Mouse (Mus musculus) heart, postnatal 0 days (tissue): ENCODE data around the gene Ankrd13b. TPM values are rescaled to one million over a fixed set of nuclear protein-coding genes. Genes with fewer than 3 reads are reported as not detected.

Experiments used
- ATAC-seq: fragments of 200-750 bp; cut with Nextera tagmentation; 2 replicates; pipeline ENCODE4 v1.8.0; 2017; ENCODE audit warnings: low read depth, moderate number of reproducible peaks, moderate library complexity; ENCODE audit not compliant: insufficient read depth
- DNase-seq: peaks from one replicate; pipeline ENCODE4 v3.0.0-alpha.2; 2016; ENCODE audit warnings: low spot score
- H3K27ac ChIP-seq: fragments of 300-500 bp; sonication (generic); 2 replicates; pipeline ENCODE4 v1.5.1; 2014; ENCODE audit warnings: low read depth, mild to moderate bottlenecking
- H3K27me3 ChIP-seq: fragments of 300-500 bp; sonication (generic); 2 replicates; pipeline ENCODE4 v1.6.1; 2014; ENCODE audit warnings: low read length, mixed read lengths; ENCODE audit not compliant: control insufficient read depth, insufficient read depth
- H3K36me3 ChIP-seq: fragments of 300-500 bp; sonication (generic); replicated peaks from 2 replicates; pipeline ENCODE4 v1.6.1; 2014; ENCODE audit warnings: low read length, mixed read lengths; ENCODE audit not compliant: control insufficient read depth, insufficient read depth
- H3K4me1 ChIP-seq: fragments of 300-500 bp; sonication (generic); 2 replicates; pipeline ENCODE4 v1.6.1; 2014; ENCODE audit warnings: antibody characterized with exemption; ENCODE audit not compliant: control insufficient read depth, insufficient read depth
- H3K4me2 ChIP-seq: fragments of 300-500 bp; sonication (generic); 2 replicates; pipeline ENCODE4 v1.6.1; 2014; ENCODE audit warnings: low read depth, mild to moderate bottlenecking, low read length, moderate library complexity
- H3K4me3 ChIP-seq: fragments of 300-500 bp; sonication (generic); 2 replicates; pipeline ENCODE4 v1.5.1; 2014; ENCODE audit warnings: low read depth, low read length
- H3K9ac ChIP-seq: fragments of 300-500 bp; sonication (generic); replicated peaks from 2 replicates; pipeline ENCODE4 v1.6.1; 2014; ENCODE audit warnings: low read depth, low read length, mixed read lengths
- H3K9me3 ChIP-seq: fragments of 300-500 bp; sonication (generic); replicated peaks from 2 replicates; pipeline ENCODE4 v1.6.1; 2016; ENCODE audit warnings: low read length; ENCODE audit not compliant: control insufficient read depth
- CTCF ChIP-seq: IDR thresholded peaks from 2 replicates; pipeline ENCODE4 v1.5.1; 2016; ENCODE audit warnings: antibody characterized with exemption, control low read depth, low read depth
- EP300 ChIP-seq: IDR thresholded peaks from 2 replicates; pipeline ENCODE4 v1.6.1; 2016; ENCODE audit warnings: antibody characterized with exemption, low read depth
- WGBS: fragments of 180-500 bp; shearing (Covaris S2); extraction: QIAGEN DNeasy Blood & Tissue Kit; methylation state at CpG from one replicate; pipeline ENCODE4 v1.1.7; 2014; 5-methylcytosine and 5-hydroxymethylcytosine counted together
- polyA plus RNA-seq: library from polyadenylated mRNA; unstranded; fragments of >200 nt; fragmentation: Nextera tagmentation; extraction: Ambion mirVana; gene quantifications from 2 replicates; pipeline ENCODE4 v1.2.1, GENCODE M21; 2015
- total RNA-seq: library from RNA; depleted of rRNA; stranded (reverse); fragments of >200 nt; gene quantifications from 2 replicates; pipeline ENCODE4 v1.2.3, GENCODE M21; 2014; ENCODE audit warnings: low replicate concordance

Gene Ankrd13b
- total and polyA plus RNA-seq, 2 experiments from 2014 or later = 2.6 to 6.4 TPM

DNA sequence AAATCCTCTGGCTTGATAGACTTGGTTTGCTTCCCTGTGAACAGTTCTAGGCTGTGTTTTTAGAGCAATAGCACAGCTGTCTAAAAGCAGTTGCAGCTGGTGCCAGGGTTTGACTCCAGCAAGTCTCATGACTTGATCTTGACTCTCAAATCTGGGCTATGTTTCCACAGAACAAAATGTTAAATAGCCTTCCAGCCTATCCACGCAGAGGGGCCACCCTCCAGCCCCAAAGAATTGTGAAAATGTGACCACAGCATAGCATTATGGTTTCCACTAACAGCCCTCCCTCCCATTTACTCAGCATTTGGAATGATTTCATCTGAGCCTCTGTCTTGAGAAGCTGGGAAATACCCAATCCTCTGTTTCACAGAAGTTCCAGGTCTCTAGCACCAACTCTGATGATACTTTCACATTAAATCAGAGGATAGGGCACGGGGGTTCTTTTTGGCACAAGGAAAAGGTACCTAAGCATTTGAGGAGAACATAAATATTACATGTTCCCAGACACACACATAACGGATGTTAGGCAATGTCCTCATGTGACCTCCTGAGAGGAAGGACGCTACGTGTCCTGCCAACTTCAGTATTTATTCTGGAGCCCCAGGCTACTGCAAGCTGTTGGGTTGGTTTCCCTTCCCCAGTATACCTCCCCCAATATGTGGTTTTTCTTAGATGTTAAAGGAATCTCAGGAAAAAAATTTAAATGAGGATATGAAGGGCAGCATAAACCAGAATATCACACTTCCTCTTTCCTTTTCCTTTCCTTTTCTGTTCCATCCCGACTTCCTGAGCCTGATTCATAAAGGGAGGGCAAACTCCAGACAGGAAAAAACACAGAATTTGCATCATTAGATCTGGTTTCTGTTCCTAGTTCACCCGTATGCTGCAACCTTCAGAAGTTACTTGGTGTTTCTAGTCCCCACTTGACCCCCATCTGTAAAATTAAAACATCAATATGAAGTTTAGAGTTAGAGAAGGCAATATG lies 47.0 kb downstream of the Ankrd13b start:
- Histone ChIP-seq H3K4me3 (no peak overlapping the region), H3K27ac (peak overlapping the region; percentile 81), H3K9me3 (no peaks in the 10 kb centered on the region), H3K36me3 (peaks cover 48% of the 10 kb centered on the region), H3K4me2 (no peak overlapping the region), H3K9ac (no peak overlapping the region), H3K4me1 (peaks cover 45% of the 10 kb centered on the region), H3K27me3 (no peaks in the 10 kb centered on the region)
- 40% methylated on average over 7 of the region's 7 CpGs for WGBS
- TF ChIP-seq CTCF (no peak), EP300 (0 out of 2 replicates have a peak, but pooled peaks have one; percentile 14)
- DNase-seq (peak; percentile 65), ATAC-seq (peak; percentile 62)

DNA sequence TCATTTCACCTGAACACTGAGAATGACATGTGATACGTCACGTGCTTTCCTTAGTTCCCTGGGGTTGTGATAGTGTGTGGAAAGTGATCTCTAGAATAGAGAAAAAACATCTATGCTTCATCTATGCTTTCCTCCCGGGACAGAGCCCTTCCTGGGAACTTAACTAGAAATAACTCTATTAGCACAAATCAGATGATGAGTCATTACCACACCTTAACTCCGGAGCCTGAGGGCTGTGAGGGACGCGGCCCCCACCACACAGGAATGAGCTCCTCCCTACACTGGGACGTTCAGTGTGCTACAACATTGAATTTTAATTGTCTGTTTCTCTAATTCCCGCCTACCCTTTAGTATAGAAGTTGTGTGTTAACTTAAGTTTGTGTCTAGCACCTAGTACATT lies 48.5 kb downstream of the Ankrd13b start:
- Histone ChIP-seq H3K9me3 (no peaks in the 10 kb centered on the region), H3K4me2 (no peak overlapping the region), H3K4me3 (no peak overlapping the region), H3K4me1 (peaks cover 45% of the 10 kb centered on the region), H3K9ac (no peak overlapping the region), H3K27me3 (no peaks in the 10 kb centered on the region), H3K36me3 (peaks cover 49% of the 10 kb centered on the region), H3K27ac (peak overlapping the region; percentile 66)
- ATAC-seq (no peak), DNase-seq (no peak)
- no peak for TF ChIP-seq CTCF
- TF ChIP-seq EP300 = no peak
- 57% methylated on average over 8 of the region's 8 CpGs for WGBS

DNA sequence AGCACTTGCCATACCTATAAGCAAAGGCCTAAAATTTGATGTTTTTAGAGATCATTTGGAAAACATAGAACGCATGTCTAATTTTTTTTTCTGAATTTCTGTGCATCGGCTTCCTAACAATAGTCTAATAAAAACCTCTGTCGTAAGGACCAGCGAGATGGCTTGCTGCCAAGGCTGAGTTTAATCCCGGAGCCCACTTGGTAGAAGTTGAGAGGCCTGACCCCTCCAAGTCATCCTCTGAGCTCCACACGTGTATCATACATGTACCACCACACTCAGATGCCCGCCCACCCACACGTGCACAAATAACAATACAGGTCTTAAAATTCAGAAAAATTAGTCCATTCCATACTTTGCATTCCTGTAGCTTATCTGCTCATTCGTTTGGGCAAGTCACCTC lies 49.4 kb downstream of the Ankrd13b start:
- TF ChIP-seq EP300 = no peak
- TF ChIP-seq CTCF = no peak
- ATAC-seq (no peak), DNase-seq (peak; percentile 48)
- 39% methylated on average over 9 of the region's 9 CpGs for WGBS
- no peaks in the 10 kb centered on the region for H3K9me3 ChIP-seq
- peak overlapping the region; percentile 66 for H3K27ac ChIP-seq
- peaks cover 44% of the 10 kb centered on the region for H3K4me1 ChIP-seq
- H3K4me2 ChIP-seq = no peak overlapping the region
- H3K4me3 ChIP-seq = no peak overlapping the region
- H3K9ac ChIP-seq = no peak overlapping the region
- H3K27me3 ChIP-seq = no peaks in the 10 kb centered on the region
- peaks cover 49% of the 10 kb centered on the region for H3K36me3 ChIP-seq

DNA sequence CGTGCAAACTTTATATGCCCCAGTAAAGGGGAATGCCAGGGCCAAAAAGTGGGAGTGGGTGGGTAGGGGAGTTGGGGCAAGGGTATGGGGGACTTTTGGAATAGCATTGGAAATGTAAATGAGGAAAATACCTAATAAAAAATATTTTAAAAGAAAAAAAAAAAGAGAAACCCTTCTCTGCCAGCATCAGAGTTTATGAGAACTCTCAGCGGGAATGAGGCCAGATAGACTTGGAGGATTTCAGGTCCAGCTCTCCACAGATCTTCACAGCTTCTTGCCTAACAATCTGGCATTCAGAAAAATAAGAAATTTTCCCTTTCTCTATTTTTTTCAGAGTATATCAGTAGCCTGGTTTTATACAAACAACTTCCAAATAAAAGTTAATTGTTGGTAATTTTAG lies 52.5 kb downstream of the Ankrd13b start:
- Histone ChIP-seq H3K9me3 (no peaks in the 10 kb centered on the region), H3K27ac (no peak overlapping the region), H3K4me2 (no peak overlapping the region), H3K4me1 (peaks cover 14% of the 10 kb centered on the region), H3K27me3 (no peaks in the 10 kb centered on the region), H3K9ac (no peak overlapping the region), H3K36me3 (peaks cover 52% of the 10 kb centered on the region), H3K4me3 (no peak overlapping the region)
- ATAC-seq (no peak), DNase-seq (no peak)
- WGBS = 89% methylated on average over 2 of the region's 2 CpGs
- no peak for TF ChIP-seq EP300
- no peak for TF ChIP-seq CTCF

DNA sequence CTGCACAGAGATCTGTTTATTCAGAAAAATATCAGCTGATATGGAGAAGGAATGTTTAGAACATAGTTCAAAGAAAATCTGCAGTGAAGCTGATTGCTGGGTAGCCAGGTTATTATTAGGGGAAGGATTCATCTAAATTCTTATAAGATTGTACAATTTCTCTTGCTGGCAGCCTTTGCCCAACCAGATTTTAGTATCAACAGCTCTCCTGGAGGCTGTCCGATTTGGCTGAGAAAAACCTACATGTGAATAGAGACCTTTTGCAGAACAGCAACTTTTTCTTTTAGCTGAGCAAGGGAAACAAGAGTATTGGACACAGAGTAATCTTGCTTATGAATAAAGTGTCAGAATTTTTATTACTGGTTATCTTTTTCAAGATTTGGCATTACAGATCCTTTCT lies 61.0 kb downstream of the Ankrd13b start:
- Histone ChIP-seq H3K27ac (peak overlapping the region; percentile 51; the same call in 1 of the 2 replicates), H3K4me1 (peaks cover 3% of the 10 kb centered on the region; the same call in 1 of the 2 replicates), H3K4me3 (no peak overlapping the region), H3K9ac (no peak overlapping the region), H3K36me3 (peaks cover 78% of the 10 kb centered on the region), H3K27me3 (no peaks in the 10 kb centered on the region), H3K9me3 (no peaks in the 10 kb centered on the region), H3K4me2 (no peak overlapping the region)
- no peak for DNase-seq
- ATAC-seq = no peak
- WGBS = 63% methylated on average over 1 of the region's 1 CpGs
- no peak for TF ChIP-seq CTCF
- no peak for TF ChIP-seq EP300
